Mouse (Mus musculus): Measurements from ENCODE around the gene Olfr56.
A peak's percentile ranks its signal among the peaks of the same experiment; 100 is the strongest.

Olfr56 gene

GRCm38 (mm10) chr11:49092786-49093185 is 114.1 kb downstream of the Olfr56 start:
- DNase-seq = peak in 1 of 2 experiments; percentile 27

- peak in 1 of 2 experiments; percentile 35 for DNase-seq
These were observed 115.4 kb downstream of the Olfr56 start for GRCm38 (mm10) chr11:49093861-49094660.

DNA sequence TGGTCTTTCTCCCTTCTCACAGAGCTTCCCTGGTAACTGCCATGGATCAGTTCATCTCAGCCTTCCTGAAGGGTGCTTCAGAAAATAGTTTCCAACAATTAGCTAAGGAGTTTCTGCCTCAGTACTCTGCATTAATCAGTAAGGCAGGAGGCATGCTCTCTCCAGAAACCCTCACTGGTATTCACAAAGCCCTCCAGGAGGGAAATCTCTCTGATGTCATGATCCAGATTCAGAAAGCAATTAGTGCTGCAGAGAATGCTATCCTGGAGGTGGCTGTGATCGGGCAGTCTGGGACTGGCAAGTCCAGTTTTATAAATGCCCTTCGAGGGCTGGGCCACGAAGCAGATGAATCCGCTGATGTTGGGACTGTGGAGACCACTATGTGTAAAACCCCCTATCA is 116.7 kb downstream of the Olfr56 start:
- no peak for DNase-seq

- no peak for DNase-seq
These were observed 121.7 kb downstream of the Olfr56 start for GRCm38 (mm10) chr11:49100409-49100808.

DNA sequence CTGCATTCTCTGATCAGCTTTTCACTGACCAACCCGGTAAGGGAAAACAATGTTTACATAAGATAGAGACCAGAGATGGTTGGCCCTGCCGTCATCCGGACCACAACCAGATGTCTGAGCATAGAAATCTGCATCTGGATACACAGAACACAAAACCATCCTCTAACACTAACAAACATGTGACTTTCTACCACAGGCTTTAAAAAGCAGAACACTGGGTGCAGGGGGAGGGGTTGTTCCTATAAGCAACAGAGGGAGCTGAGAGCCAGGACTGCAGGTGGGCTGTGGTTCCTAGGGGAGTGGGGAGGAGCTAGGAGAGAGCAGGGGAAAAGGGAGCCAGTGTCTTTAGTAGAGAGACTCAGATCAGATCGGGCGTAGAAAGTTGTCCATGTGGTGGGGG is 122.8 kb downstream of the Olfr56 start:
- peak in 1 of 2 experiments; percentile 49 for DNase-seq

GRCm38 (mm10) chr11:49103047-49103693 is 124.5 kb downstream of the Olfr56 start:
- peak; percentile 95 to 96 for DNase-seq

- DNase-seq = no peak
These were observed 127.1 kb downstream of the Olfr56 start for GRCm38 (mm10) chr11:49105752-49106151.

DNA sequence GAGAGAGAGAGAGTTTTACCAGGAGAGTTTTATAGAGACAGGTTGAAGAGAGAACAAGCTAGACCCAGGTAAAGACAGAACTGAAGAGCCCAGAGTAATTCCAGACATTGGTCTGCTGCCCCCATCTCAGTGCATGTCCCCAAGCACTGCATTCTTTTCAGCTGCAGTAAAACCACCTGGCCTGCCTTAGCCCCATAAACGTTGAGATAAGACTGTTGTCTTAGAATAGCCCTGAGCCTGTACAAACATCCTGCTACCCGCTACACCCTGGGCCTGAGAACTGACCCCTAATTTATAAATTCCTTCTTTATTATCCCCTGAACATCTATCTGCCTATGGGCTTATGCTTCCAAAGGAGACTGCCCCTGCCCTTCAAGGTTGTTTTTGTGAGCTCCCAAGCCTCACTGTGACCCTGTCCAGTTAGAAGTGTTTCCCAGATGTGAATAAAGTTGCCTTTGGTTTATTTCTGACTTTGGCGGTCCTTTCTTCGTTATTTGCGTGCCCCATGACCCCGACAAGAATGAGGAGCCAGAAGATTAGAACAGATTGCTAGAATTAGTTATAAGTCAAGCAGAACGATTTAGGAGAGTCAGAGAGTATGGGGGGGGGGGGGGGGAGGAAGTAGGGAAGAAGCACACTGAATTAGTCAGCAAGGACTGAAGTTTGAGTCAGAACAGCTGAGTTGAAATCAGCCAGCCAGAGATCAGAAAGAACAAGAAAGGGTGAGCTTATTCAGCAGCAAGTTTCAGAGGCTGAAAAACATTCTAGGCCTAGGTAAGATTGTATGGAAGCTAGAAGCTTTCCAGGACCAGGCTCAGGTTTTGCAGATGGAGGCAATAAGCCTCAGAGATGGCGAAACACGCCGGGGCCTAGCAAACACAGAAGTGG is 129.2 kb downstream of the Olfr56 start:
- no peak for DNase-seq

DNA sequence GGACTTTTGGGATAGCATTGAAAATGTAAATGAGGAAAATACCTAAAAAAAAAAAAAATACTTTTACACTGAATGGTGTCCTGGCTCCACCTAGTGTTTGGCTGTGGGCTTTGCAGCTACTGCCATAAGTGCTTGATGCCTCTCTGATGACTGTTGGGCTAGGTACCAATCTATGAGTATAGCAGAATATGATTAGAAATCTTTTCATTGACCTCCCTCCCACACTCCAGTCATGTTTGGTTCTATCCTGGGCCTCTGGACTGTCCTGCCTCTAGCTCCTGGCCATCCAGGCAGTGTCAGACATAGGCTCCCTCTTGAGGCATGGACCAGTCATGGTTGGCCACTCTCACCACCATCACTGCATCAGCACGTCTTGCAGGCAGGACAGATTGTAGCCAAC is 130.1 kb downstream of the Olfr56 start:
- DNase-seq = peak; percentile 67

GRCm38 (mm10) chr11:49111000-49111399 is 132.3 kb downstream of the Olfr56 start:
- DNase-seq = no peak

GRCm38 (mm10) chr11:49112624-49113219 is 134.0 kb downstream of the Olfr56 start:
- DNase-seq = no peak

DNA sequence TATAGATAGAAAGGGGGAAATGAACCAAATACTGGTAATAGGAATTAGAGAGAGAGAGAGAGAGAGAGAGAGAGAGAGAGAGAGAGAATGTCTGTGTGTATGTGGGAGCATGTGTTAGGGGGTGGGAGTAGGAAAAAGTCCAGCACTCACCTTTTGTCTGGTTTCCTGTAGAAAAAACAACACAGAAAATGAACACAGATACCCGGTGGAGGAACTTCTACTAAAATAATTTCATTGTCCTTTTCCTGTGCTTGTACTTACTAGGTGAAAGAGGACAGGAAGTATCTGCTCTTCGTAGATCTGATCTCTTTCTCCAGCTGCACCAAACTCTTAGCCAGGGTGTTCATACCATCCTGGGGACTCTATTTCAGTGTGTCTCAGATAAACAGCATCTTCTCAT is 135.5 kb downstream of the Olfr56 start:
- DNase-seq = no peak

- no peak for DNase-seq
These were observed 136.1 kb downstream of the Olfr56 start, which contains the start of gene Olfr1396 for GRCm38 (mm10) chr11:49114774-49115173. TSS of gene Olfr1396 (minus strand) at chr11:49114874.

- DNase-seq = no peak
These were observed 140.9 kb downstream of the Olfr56 start for GRCm38 (mm10) chr11:49119635-49120034.

- DNase-seq = no peak
These were observed 145.5 kb downstream of the Olfr56 start for GRCm38 (mm10) chr11:49124169-49124568.

- DNase-seq = no peak
These were observed 163.3 kb downstream of the Olfr56 start, which contains the start of gene Olfr1395 for GRCm38 (mm10) chr11:49141974-49142373. TSS of gene Olfr1395 (plus strand) at chr11:49142274.

- DNase-seq = no peak
These were observed 175.4 kb downstream of the Olfr56 start, which contains the start of gene Olfr1394 for GRCm38 (mm10) chr11:49154077-49154476. TSS of gene Olfr1394 (plus strand) at chr11:49154377.

DNA sequence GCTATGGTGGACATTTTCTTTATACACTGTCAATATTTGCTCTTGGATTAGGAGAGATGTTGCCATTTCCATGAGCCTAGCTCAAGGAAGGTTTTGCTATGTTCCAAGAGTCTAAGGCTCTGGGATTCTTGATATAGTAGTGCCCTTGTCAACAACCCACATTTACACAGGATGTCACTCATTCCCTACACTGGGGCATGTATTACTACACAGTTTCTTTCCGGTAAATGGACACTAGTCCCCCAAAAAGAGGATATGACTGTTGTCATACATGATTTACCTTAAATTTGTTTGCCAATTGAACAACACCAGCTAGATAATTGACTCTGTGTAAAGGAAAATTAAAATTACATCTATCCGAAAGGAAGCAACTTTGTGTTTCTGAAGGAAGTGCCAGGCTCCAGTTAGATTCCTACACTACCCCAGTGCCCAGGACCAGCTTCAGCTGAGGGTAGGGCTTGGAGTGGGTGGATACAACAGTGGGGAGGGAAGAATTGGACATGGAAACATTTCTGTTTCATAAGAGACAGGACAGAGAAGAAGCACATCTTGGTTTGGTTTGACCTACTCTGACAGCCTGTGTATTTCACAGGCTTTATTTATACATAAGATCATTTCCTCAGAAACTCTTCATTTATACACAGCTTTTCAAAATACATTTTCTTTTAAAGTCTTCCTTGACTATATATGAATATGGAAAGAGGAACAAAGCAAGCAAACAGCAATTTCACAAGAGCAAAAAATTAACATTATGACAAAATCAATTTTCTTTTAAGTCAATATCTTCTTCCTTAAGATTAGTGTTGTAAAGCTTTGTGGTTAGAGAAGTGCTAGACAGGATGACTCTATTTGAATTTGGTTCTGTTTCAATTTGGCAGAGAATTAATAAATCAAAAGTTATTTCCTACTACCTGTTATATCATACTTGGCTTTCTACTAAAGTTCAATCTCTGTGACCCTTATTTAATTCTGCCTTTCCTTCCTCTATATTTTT is 178.4 kb downstream of the Olfr56 start:
- DNase-seq = no peak

DNA sequence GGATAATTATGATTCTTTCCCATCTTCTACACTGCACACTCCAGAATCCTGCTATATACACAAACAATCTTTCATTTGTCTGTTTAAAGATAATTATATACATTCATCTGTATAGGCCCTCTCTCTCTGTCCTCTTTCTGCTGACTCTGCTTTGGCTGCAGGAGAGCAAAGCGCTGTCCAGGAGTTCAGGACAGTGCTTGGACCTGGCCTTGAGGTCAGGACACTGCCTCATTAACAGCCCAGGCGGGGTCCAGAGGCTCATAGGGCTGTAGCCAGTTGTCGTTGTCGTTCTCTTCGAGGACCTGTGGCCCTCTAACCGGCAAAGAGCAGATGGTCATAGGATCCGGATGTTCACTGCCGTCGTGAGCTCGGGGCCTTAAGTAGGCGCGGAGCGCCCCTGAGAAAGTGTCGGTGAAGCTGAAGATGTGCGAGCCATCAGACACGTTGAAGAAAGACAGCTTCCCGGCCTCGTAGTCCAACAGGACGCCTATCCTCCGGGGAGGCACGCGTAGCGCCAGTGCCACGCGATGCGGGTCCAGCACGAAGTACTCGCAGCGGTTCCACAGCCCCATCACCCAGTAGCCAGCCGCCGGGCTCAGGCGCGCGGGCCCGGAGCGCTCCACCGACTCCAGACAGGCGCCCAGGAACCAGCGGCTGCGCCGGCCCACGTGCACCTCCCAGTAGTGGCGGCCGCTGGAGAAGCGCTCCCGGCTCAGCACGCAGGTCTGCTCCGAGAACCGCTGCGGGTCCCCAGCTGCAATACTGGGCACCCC is 190.3 kb downstream of the Olfr56 start:
- no peak for DNase-seq

DNA sequence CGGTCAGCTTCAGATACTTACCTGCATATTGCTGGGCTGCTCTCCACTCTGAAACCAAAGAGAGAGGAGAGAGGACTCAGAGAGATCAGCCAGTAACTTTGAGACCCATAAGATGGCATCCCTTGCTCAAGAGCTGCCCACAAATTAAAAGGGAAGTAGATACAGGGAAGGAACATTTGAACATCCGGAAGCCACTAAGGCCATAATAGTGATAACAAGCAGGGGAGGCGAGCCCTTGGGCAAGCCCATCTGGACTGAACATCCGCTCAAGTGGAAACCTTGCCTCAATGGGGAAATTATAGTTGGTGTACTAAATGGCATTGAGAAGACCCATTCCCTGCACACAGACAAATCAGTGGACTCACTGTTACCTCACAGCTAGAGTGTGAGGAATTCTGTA is 191.9 kb downstream of the Olfr56 start:
- DNase-seq = no peak

Data from B cell, adult 2 months (primary cell).